Mouse (Mus musculus) thymus, adult 2 months (tissue): ENCODE measurements at regions not wholly inside any gene's neighbourhood (a gene's known extent, or its start where the extent isn't known, plus 50 kb on each side); places are given as distances from the start of the nearest gene placed in this dataset.

ENCODE experiments used
- DNase-seq: peaks from one replicate; pipeline ENCODE4 v3.0.0; 2021
- H3K27ac ChIP-seq: fragments of 200-500 bp; 2 replicates; pipeline ENCODE4 v1.5.1; 2012; ENCODE audit warnings: low read length, control low read depth; ENCODE audit not compliant: control insufficient read depth, insufficient read depth
- H3K27me3 ChIP-seq: fragments of 200-500 bp; 2 replicates; pipeline ENCODE4 v1.6.1; 2012; ENCODE audit warnings: mild to moderate bottlenecking, low read length, moderate library complexity, mixed read lengths; ENCODE audit not compliant: control insufficient read depth, insufficient read depth
- H3K36me3 ChIP-seq: fragments of 200-500 bp; 2 replicates; pipeline ENCODE4 v1.6.1; 2012; ENCODE audit warnings: mild to moderate bottlenecking, low read length, moderate library complexity; ENCODE audit not compliant: control insufficient read depth, insufficient read depth
- H3K4me1 ChIP-seq: fragments of 200-500 bp; replicated peaks from 2 replicates; pipeline ENCODE4 v1.6.1; 2012; ENCODE audit warnings: low read length; ENCODE audit not compliant: control insufficient read depth, insufficient read depth
- H3K4me3 ChIP-seq: fragments of 200-500 bp; 2 replicates; pipeline ENCODE4 v1.5.1; 2012; ENCODE audit warnings: mild to moderate bottlenecking, low read length, control low read depth, moderate library complexity; ENCODE audit not compliant: control insufficient read depth, insufficient read depth
- CTCF ChIP-seq: fragments of 200-500 bp; IDR thresholded peaks from 2 replicates; pipeline ENCODE4 v1.5.1; 2012; ENCODE audit warnings: mild to moderate bottlenecking, control low read depth, low read length, moderate library complexity, borderline replicate concordance; ENCODE audit not compliant: control insufficient read depth, poor library complexity, insufficient read depth; ENCODE audit errors: extremely low read depth
- POLR2A ChIP-seq: fragments of 200-500 bp; IDR thresholded peaks from 2 replicates; pipeline ENCODE4 v1.6.1; 2012; ENCODE audit warnings: mild to moderate bottlenecking, low read length, control low read depth, moderate library complexity; ENCODE audit not compliant: control insufficient read depth, poor library complexity, insufficient read depth; ENCODE audit errors: extremely low read depth
- WGBS: fragments of 180-500 bp; shearing (Covaris S2); methylation state at CpG from one replicate; pipeline ENCODE4 v1.1.7; 2018; 5-methylcytosine and 5-hydroxymethylcytosine counted together

GRCm38 (mm10) chr3:52528521-52528920 lies 260.4 kb downstream of the Foxo1 start:
- Histone ChIP-seq H3K27ac (no peak overlapping the region), H3K4me1 (no peaks in the 10 kb centered on the region), H3K27me3 (no peaks in the 10 kb centered on the region), H3K36me3 (no peaks in the 10 kb centered on the region), H3K4me3 (no peak overlapping the region)
- 97% methylated on average over 7 of the region's 7 CpGs for WGBS
- TF ChIP-seq POLR2A (no peak), CTCF (no peak)
- DNase-seq = no peak

- TF ChIP-seq CTCF = no peak
- TF ChIP-seq POLR2A = no peak
Observed at GRCm38 (mm10) chr3:52527781-52528180, 259.6 kb downstream of the Foxo1 start.

GRCm38 (mm10) chr3:52527010-52527754 lies 259.0 kb downstream of the Foxo1 start:
- no peak for DNase-seq
- H3K4me3 ChIP-seq = no peak overlapping the region
- 82% methylated on average over 14 of the region's 14 CpGs for WGBS
- H3K27me3 ChIP-seq = no peaks in the 10 kb centered on the region
- H3K4me1 ChIP-seq = peaks cover 8% of the 10 kb centered on the region
- no peak for TF ChIP-seq POLR2A
- TF ChIP-seq CTCF = no peak
- no peak overlapping the region for H3K27ac ChIP-seq
- no peaks in the 10 kb centered on the region for H3K36me3 ChIP-seq

More at GRCm38 (mm10) chr3:52527781-52528180, 259.6 kb downstream of the Foxo1 start:
- Histone ChIP-seq H3K36me3 (no peaks in the 10 kb centered on the region), H3K4me3 (no peak overlapping the region), H3K27me3 (no peaks in the 10 kb centered on the region), H3K4me1 (peaks cover 4% of the 10 kb centered on the region), H3K27ac (no peak overlapping the region)
- DNase-seq = no peak
- 92% methylated on average over 3 of the region's 3 CpGs for WGBS

- Histone ChIP-seq H3K27ac (peak overlapping the region; percentile 48), H3K27me3 (no peaks in the 10 kb centered on the region), H3K36me3 (no peaks in the 10 kb centered on the region), H3K4me1 (peaks cover 21% of the 10 kb centered on the region), H3K4me3 (no peak overlapping the region)
- 0 out of 2 replicates have a peak, but pooled peaks have one; percentile 36 for TF ChIP-seq POLR2A
- TF ChIP-seq CTCF = 0 out of 2 replicates have a peak, but pooled peaks have one; percentile 29
- DNase-seq = peak; percentile 82
- WGBS = 12% methylated on average over 12 of the region's 12 CpGs
Observed at GRCm38 (mm10) chr3:52522886-52523285, 254.8 kb downstream of the Foxo1 start.

- Histone ChIP-seq H3K27ac (no peak overlapping the region), H3K4me3 (no peak overlapping the region), H3K27me3 (no peaks in the 10 kb centered on the region), H3K36me3 (no peaks in the 10 kb centered on the region), H3K4me1 (peaks cover 21% of the 10 kb centered on the region)
- DNase-seq = no peak
- WGBS = 57% methylated on average over 4 of the region's 4 CpGs
- TF ChIP-seq CTCF = no peak
- TF ChIP-seq POLR2A = no peak
Observed at GRCm38 (mm10) chr3:52520609-52520947, 252.4 kb downstream of the Foxo1 start.

- Histone ChIP-seq H3K4me3 (no peak overlapping the region), H3K4me1 (peaks cover 21% of the 10 kb centered on the region), H3K27me3 (no peaks in the 10 kb centered on the region), H3K27ac (no peak overlapping the region), H3K36me3 (no peaks in the 10 kb centered on the region)
- WGBS = 72% methylated on average over 22 of the region's 22 CpGs
- TF ChIP-seq POLR2A (no peak), CTCF (no peak)
- no peak for DNase-seq
Observed at GRCm38 (mm10) chr3:52519910-52520608, 251.9 kb downstream of the Foxo1 start.
